Mouse (Mus musculus) neural tube, embryonic 14.5 days (tissue): ENCODE measurements at regions not wholly inside any gene's neighbourhood (a gene's known extent, or its start where the extent isn't known, plus 50 kb on each side); places are given as distances from the start of the nearest gene placed in this dataset.

Source experiments
- ATAC-seq: fragments of 200-750 bp; cut with Nextera tagmentation; 2 replicates; pipeline ENCODE4 v1.8.0; 2017; ENCODE audit warnings: low read depth, mild to moderate bottlenecking, moderate TSS enrichment, moderate library complexity
- H3K27ac ChIP-seq: fragments of 300-500 bp; sonication (generic); 2 replicates; pipeline ENCODE4 v1.5.1; 2014; ENCODE audit warnings: low read depth, mild to moderate bottlenecking, control low read depth, low read length, moderate library complexity, mixed read lengths
- H3K27me3 ChIP-seq: fragments of 300-500 bp; sonication (generic); 2 replicates; pipeline ENCODE4 v1.6.1; 2014; ENCODE audit warnings: low read length; ENCODE audit not compliant: control insufficient read depth, insufficient read depth
- H3K36me3 ChIP-seq: fragments of 300-500 bp; sonication (generic); 2 replicates; pipeline ENCODE4 v1.6.1; 2014; ENCODE audit warnings: low read length, mixed read lengths; ENCODE audit not compliant: control insufficient read depth, insufficient read depth
- H3K4me1 ChIP-seq: fragments of 300-500 bp; sonication (generic); 2 replicates; pipeline ENCODE4 v1.6.1; 2014; ENCODE audit warnings: low read length; ENCODE audit not compliant: control insufficient read depth, insufficient read depth
- H3K4me2 ChIP-seq: fragments of 300-500 bp; sonication (generic); 2 replicates; pipeline ENCODE4 v1.6.1; 2014; ENCODE audit warnings: mild to moderate bottlenecking, low read depth, low read length, control low read depth
- H3K4me3 ChIP-seq: fragments of 300-500 bp; sonication (generic); 2 replicates; pipeline ENCODE4 v1.5.1; 2014; ENCODE audit warnings: low read depth, low read length, control low read depth, mixed read lengths
- H3K9ac ChIP-seq: fragments of 300-500 bp; sonication (generic); replicated peaks from 2 replicates; pipeline ENCODE4 v1.6.1; 2014; ENCODE audit warnings: low read depth, mild to moderate bottlenecking, control low read depth, low read length, mixed read lengths
- H3K9me3 ChIP-seq: fragments of 300-500 bp; sonication (generic); 2 replicates; pipeline ENCODE4 v1.6.1; 2016; ENCODE audit warnings: low read length; ENCODE audit not compliant: control insufficient read depth
- WGBS: fragments of 180-500 bp; shearing (Covaris S2); extraction: QIAGEN DNeasy Blood & Tissue Kit; methylation state at CpG from one replicate; pipeline ENCODE4 v1.1.7; 2014; 5-methylcytosine and 5-hydroxymethylcytosine counted together

GRCm38 (mm10) chr1:143130257-143130656, 510.2 kb upstream of the B3galt2 start:
- ATAC-seq: no peak
- H3K27ac ChIP-seq: no peak overlapping the region
- H3K9ac ChIP-seq: no peak overlapping the region
- H3K27me3 ChIP-seq: no peaks in the 10 kb centered on the region
- H3K36me3 ChIP-seq: no peaks in the 10 kb centered on the region
- H3K4me3 ChIP-seq: no peak overlapping the region
- no peaks in the 10 kb centered on the region for H3K9me3 ChIP-seq
- no peak overlapping the region for H3K4me2 ChIP-seq
- 79% methylated on average over 1 of the region's 1 CpGs for WGBS
- H3K4me1 ChIP-seq: no peaks in the 10 kb centered on the region

- Histone ChIP-seq H3K36me3 (no peaks in the 10 kb centered on the region), H3K4me1 (no peaks in the 10 kb centered on the region), H3K4me2 (no peak overlapping the region), H3K9ac (no peak overlapping the region), H3K27ac (no peak overlapping the region), H3K9me3 (no peaks in the 10 kb centered on the region), H3K27me3 (no peaks in the 10 kb centered on the region), H3K4me3 (no peak overlapping the region)
- 92% methylated on average over 2 of the region's 2 CpGs for WGBS
- ATAC-seq: no peak
Measured at GRCm38 (mm10) chr1:143132806-143133205, 507.7 kb upstream of the B3galt2 start.

GRCm38 (mm10) chr1:143145111-143145984, 495.1 kb upstream of the B3galt2 start:
- no peak overlapping the region for H3K9ac ChIP-seq

GRCm38 (mm10) chr1:143171286-143171685, 469.2 kb upstream of the B3galt2 start:
- Histone ChIP-seq H3K36me3 (no peaks in the 10 kb centered on the region), H3K4me2 (no peak overlapping the region), H3K4me3 (no peak overlapping the region), H3K9me3 (no peaks in the 10 kb centered on the region), H3K27me3 (no peaks in the 10 kb centered on the region), H3K9ac (no peak overlapping the region), H3K4me1 (no peaks in the 10 kb centered on the region), H3K27ac (no peak overlapping the region)
- WGBS: 92% methylated on average over 9 of the region's 9 CpGs
- no peak for ATAC-seq

More at GRCm38 (mm10) chr1:143145111-143145984, 495.1 kb upstream of the B3galt2 start:
- Histone ChIP-seq H3K36me3 (no peaks in the 10 kb centered on the region), H3K4me2 (no peak overlapping the region), H3K4me3 (no peak overlapping the region), H3K27ac (no peak overlapping the region), H3K9me3 (no peaks in the 10 kb centered on the region), H3K4me1 (no peaks in the 10 kb centered on the region), H3K27me3 (no peaks in the 10 kb centered on the region)
- no peak for ATAC-seq
- 72% methylated on average over 4 of the region's 4 CpGs for WGBS

- Histone ChIP-seq H3K9ac (no peak overlapping the region), H3K36me3 (no peaks in the 10 kb centered on the region), H3K4me2 (no peak overlapping the region), H3K27ac (no peak overlapping the region), H3K4me3 (no peak overlapping the region), H3K27me3 (no peaks in the 10 kb centered on the region), H3K9me3 (no peaks in the 10 kb centered on the region), H3K4me1 (no peaks in the 10 kb centered on the region)
- 86% methylated on average over 2 of the region's 2 CpGs for WGBS
- no peak for ATAC-seq
Measured at GRCm38 (mm10) chr1:143173836-143174235, 466.6 kb upstream of the B3galt2 start.

GRCm38 (mm10) chr1:143192167-143192793, 448.2 kb upstream of the B3galt2 start:
- ATAC-seq: no peak
- WGBS: 87% methylated on average over 3 of the region's 3 CpGs
- 0 out of 2 replicates have a peak, but pooled peaks cover 4% of the 10 kb centered on the region for H3K4me1 ChIP-seq
- H3K27ac ChIP-seq: no peak overlapping the region
- no peaks in the 10 kb centered on the region for H3K27me3 ChIP-seq
- H3K4me2 ChIP-seq: no peak overlapping the region
- H3K9ac ChIP-seq: no peak overlapping the region
- no peaks in the 10 kb centered on the region for H3K36me3 ChIP-seq
- no peak overlapping the region for H3K4me3 ChIP-seq
- H3K9me3 ChIP-seq: no peaks in the 10 kb centered on the region

GRCm38 (mm10) chr1:143200213-143200889, 440.1 kb upstream of the B3galt2 start:
- Histone ChIP-seq H3K4me3 (no peak overlapping the region), H3K27ac (no peak overlapping the region), H3K4me2 (no peak overlapping the region), H3K9me3 (no peaks in the 10 kb centered on the region), H3K4me1 (no peaks in the 10 kb centered on the region), H3K27me3 (no peaks in the 10 kb centered on the region), H3K36me3 (no peaks in the 10 kb centered on the region), H3K9ac (no peak overlapping the region)
- ATAC-seq: no peak
- WGBS: 85% methylated on average over 4 of the region's 4 CpGs

GRCm38 (mm10) chr1:143200971-143201370, 439.5 kb upstream of the B3galt2 start:
- WGBS: 89% methylated on average over 5 of the region's 5 CpGs
- H3K27me3 ChIP-seq: no peaks in the 10 kb centered on the region
- H3K9me3 ChIP-seq: no peaks in the 10 kb centered on the region
- no peak overlapping the region for H3K4me2 ChIP-seq
- no peaks in the 10 kb centered on the region for H3K4me1 ChIP-seq
- H3K36me3 ChIP-seq: no peaks in the 10 kb centered on the region
- no peak overlapping the region for H3K4me3 ChIP-seq
- no peak for ATAC-seq
- H3K27ac ChIP-seq: no peak overlapping the region
- H3K9ac ChIP-seq: no peak overlapping the region

GRCm38 (mm10) chr1:143202182-143202581, 438.3 kb upstream of the B3galt2 start:
- Histone ChIP-seq H3K27ac (no peak overlapping the region), H3K36me3 (no peaks in the 10 kb centered on the region), H3K9me3 (no peaks in the 10 kb centered on the region), H3K4me1 (no peaks in the 10 kb centered on the region), H3K4me2 (no peak overlapping the region), H3K4me3 (no peak overlapping the region), H3K27me3 (no peaks in the 10 kb centered on the region), H3K9ac (no peak overlapping the region)
- 67% methylated on average over 3 of the region's 3 CpGs for WGBS
- ATAC-seq: no peak
